Mouse (Mus musculus) hindlimb bud, embryonic 11.5 days (tissue): ENCODE measurements around the gene Prickle1.

Source experiments
- DNase-seq: peaks from one replicate; pipeline ENCODE4 v3.0.0-alpha.2; 2012; ENCODE audit warnings: low read depth, low spot score; ENCODE audit errors: extremely low spot score

Prickle1 gene

DNA sequence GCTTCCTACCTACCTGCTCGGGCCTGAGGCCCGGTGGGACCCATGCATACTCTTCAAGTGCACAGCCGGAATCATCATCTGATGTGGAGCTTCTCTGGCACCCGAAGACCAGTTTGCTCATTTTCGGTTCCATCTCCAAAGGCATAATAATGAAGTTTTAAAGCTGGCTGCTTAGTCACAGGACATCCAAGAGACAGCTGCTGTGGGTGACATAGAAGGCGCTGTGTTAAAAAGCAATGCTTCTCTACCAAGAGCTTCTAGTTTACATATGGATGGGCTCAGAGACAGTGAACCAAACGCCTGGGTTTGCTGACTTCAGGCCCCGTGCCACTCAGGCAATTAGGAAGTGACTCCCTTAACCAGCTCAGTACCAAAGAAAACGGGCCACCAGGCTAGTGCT lies 83.3 kb downstream of the Prickle1 start:
- DNase-seq: no peak

DNA sequence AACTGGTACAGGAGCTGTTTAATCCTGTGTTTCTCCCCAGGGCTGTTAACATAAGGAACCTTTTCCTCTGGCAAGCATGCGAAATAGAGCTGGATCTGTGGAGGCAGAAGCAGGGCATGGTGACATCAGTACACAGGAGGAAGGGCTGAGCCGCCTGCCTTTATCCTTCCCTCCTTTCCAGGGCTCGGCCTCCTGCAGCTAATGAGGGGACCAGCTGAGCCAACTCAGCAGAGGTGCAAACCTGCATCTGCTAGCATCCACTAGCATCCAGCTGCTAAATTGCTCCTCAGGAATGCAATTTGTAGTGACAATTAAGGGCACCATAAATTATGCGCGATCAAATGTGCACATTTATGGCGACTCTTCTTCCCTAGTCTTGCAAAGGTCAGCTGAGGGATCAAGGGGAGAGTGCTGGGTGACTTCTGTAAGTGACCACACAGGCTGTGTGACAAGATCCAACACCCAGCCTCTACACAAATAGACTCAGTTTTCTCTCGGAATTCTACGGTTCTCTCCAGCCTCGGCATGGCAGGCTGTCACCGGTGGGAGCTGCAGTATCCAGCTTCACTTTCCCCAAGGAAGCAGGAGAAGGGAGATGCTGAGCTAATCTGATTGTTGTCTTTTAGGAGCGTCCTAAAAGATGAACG lies 84.9 kb downstream of the Prickle1 start:
- no peak for DNase-seq

DNA sequence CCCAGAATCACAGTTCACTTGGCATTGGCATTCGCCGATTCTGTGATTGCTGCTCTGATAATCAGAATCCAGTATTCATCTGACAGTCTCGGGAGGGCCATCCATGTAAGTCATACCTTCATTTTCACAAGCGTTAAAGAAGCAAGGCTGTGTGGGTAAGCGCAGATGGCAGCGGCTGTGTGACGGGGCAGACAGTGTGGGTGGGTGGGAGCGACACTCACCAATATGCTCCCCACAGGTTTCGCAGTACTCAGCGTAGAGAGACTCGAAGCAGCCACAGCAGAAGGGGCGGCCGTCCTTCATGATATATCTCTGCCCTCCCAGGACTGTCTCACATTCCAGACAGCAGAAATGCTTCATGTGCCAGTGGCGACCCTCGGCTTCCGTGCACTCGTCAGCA lies 90.9 kb downstream of the Prickle1 start:
- no peak for DNase-seq

DNA sequence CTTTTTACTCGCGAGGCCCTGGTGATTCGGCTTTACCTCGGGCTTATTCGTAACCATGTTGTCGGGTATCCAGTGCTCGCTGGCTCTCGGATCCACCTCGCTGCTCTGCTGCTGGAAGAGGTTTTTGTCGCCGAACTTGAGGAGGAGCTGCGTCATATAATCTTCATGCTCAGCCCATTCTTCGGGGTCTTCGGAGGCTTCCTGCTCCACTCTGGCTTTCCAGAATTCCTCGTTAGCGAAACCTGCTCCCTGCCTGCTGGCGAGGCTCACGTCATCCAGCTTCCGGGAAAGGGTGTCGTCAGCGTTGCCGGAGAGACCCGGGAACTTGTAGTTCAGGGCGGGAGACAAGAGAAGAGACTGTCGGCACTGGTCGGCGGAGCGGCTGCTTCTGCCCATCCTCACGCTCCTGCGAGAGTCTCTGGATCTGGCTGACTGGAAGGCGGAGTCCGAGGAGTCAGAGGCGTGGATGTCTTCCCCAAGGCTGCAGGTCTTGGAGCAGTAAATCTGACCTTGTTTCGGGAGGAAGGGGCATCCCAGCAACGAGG lies 92.4 kb downstream of the Prickle1 start:
- no peak for DNase-seq

DNA sequence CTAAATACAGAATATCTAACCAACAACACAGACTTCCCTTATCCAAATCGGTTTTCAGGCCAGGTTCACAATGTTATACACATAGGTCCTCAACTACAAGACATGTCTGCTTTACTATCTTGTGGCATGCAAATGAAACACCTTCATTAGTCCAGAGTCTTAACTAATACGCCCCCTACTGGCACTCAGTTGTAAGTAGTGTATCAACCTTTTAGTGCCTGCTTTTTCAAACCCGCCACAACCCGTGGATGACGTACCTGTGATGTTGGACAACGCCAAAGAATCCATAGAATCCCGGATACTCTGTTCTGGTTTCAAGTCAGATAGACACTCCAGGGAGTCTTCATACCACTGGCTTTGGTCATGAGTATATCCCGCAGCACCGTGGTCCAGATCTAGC lies 93.0 kb downstream of the Prickle1 start:
- DNase-seq: no peak

DNA sequence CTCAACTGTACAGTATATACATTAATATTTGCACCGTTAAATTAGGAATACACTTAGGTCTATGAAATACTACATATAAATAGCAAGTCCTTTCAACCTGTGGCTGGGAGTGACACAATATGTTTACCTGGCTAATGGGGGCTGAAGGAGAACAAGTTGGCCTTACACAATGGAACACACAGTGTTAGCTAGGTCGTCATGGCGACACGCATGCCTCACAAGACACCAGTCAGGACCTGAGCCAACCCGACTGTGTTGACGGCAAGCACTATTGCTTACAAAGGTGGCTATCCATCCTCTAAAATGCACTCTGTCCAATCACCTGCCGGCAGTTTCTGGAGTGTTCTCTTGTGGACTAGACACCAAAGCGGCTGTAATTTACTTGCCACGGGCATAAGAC lies 95.8 kb downstream of the Prickle1 start:
- no peak for DNase-seq

DNA sequence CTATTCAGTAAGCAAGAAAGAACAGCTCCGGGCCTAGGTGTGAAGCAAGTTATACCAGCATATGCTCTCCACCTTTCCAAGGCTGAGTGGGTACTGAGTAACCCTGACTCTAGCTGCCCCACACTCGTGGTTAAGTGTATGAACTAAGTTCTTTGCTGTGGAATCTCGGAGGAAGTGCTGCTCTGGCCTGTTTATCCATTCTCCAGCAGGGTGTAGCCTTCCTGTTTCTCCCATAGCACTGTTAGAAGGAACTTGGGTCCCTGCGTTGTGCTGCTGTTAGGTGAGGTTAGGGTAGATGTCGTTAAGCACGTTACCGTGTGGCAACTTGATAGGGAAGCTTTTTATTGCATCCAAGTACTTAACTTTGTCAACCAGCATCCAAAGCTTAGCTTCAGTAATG lies 101.0 kb downstream of the Prickle1 start:
- no peak for DNase-seq

DNA sequence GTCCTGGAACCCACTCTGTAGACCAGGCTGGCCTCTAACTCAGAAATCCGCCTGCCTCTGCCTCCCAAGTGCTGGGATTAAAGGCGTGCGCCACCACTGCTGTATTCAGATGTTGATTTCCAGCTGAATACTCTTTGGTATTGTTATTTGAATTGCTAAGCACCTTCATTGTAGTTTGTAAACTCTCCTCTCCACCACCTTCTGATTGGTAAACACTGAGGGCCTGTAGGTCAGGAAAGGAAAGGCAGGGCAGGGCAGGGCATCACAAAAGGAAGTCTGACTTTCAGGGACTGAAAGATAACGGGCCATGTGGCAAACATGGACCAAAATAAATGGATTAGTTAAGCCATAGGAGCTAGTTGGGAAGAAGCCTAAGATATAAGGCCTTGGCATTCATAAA lies 106.1 kb downstream of the Prickle1 start:
- DNase-seq: no peak

DNA sequence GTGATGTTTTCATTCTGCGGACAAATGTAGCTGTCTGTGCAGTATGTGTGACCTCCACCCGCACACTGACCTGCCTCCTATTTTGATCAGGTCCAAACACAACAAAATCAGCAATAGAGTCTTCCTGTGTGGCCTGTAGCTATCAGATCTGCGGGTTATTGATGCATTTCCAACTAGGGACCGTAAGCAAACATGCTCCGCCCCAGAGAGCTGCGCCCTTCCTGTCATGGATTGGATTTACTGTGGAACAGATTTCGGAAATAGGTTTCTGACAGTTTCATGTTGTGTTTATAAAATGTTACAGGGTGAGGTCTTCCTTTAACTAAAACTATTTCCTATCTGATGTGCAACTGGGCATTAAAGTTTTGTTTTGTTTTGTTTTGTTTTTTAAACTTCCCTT lies 109.6 kb downstream of the Prickle1 start:
- no peak for DNase-seq

DNA sequence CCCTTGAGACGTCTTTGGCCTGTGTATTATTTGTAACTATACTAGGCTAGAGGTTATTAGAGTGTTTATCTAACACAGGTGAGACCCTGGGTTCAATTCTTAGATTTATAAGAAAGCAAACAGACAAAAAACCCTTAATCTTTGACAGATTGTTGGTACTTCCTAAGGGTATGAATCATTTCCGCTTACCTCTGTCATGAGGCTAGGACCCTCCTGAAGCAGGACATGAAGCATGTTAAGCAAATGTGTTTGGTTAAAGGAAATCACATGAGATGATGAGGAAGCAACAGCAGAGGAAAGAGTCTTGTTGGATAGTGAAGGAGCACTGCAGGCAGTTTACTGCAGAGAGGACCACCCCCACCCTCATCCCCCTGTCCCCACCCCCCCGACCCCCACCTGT lies 110.4 kb downstream of the Prickle1 start:
- DNase-seq: no peak

DNA sequence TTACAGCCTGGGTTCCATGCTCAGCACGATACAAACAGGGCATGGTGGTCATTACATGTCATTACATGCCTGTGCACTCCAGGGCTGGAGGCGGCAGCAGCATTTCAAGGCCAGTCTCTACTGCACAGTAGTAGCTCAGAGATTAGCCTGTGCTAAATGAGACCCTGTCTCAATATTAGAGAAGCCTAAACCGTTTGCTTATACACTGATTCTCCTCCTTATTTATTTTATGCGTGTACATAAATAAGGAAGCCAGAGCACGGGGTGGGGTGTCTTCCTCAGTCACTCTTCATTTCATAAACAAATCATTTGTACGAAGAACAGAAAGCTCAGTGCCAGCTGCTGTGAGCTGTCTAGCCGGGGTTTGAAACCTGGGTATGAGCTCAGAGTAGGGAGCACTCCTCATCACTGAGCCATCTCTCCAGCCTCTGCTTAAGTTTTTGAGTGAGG lies 111.4 kb downstream of the Prickle1 start:
- DNase-seq: no peak

DNA sequence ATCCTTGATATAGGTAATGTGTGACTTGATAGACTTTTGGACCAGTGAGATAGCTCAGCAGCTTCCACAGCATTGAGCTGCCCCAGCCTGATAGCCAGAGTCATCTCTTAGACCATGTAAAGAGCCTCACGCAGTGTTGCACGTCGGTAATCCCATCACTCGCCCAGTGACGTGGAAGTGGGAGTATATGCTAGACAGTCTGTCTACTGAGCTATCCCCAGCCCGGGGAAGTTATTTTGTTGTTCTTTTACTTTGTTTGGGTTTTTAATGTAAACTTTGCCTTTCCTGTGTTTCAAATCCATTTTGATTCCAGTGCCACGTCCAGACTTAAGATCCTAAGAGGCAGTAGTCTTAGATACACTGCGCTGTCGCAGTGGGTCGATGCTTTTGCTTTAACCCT lies 114.6 kb downstream of the Prickle1 start:
- DNase-seq: no peak

DNA sequence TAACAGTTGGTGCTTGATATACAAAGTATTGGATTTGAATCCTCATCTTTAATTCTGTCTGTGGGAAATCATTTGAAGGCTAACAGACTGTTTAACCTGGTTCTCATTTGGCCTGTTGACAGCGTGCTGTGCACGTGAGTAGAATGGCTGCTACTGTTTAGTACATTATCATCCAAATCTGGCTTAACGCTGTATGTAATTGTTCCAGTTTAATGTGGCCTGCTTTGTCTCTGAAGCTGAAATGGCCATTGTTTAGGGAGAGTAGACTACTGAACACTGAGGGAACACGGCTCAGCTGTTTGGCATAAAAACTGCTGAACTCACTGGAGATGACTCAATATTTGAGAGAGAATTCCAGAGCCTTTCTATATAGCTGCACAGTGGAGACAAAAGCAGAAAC lies 116.2 kb downstream of the Prickle1 start:
- no peak for DNase-seq

DNA sequence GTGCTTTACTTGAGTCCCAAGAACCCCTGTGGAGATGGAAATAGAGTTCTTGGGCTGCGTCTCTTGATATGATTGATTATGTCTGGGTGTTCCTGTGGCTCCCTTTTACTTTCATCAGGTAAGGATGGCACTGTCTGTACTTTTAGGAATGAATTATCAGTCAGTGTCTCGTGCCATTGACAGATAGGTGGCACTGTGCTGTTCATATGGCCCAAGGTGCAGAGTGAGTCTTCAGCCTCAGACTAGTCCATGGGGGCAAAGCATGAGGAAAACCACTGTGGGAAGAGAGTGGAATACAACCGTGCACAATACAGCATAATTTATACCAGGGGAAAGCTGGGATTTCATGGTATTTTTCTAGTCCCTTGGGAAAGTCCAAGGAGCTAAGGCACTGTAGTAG lies 117.0 kb downstream of the Prickle1 start:
- no peak for DNase-seq

DNA sequence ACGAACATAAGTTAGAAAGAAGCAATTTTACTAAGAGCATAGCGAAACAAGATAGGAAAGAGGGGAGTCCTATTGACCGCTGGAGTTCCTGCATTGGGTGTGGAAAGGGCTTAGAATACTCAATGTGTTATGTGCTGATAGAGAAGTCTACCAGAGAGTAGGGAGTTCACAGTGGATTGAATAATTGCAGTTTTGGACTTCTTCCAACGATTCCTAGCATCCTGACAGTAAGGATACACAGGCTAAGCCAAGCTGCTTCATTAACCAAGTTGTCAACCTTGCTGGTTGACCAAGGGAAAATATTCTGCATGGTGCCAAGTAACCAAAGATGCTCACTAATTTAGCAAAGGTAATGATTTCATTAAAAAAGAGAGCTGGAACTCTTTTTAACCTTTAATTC lies 118.0 kb downstream of the Prickle1 start:
- no peak for DNase-seq

DNA sequence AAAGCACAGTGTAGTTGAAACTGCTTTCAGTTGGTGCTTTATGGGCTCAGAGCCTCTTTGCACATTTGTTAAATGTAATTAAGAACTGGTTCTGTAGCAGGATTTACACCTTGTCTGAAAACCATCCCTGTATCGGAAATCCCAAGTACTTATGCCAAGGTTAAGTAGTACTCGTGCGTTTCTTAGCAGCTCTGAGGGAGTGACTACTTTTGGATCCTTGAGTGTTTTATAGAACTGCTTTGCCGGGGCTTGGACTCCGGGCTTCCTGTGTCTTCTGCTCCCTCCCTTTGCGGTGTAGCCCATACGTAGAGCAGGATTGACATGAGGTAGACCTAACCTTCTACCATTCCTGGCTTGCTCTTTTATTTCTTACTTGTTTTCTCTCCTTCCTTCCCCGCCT lies 120.0 kb downstream of the Prickle1 start:
- no peak for DNase-seq

DNA sequence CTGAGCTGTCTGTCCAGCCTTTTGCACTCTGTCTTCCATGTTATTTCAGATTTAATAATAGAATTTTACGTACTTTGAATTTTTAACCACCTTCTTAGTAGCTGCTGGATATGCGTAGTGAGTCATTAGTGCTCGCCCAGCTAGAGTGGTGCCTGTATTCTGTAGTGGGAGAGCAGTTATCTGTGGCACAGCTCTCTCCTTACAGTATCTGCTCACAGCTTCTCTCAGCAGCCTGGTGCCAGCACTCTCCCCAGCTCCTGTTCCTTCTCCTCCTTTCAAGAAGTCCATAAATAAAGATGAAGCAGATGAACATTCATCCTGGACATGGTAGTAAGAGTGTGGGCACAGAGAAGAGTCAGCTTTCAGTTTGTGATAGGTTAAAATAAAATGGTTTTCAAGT lies 121.4 kb downstream of the Prickle1 start:
- no peak for DNase-seq

DNA sequence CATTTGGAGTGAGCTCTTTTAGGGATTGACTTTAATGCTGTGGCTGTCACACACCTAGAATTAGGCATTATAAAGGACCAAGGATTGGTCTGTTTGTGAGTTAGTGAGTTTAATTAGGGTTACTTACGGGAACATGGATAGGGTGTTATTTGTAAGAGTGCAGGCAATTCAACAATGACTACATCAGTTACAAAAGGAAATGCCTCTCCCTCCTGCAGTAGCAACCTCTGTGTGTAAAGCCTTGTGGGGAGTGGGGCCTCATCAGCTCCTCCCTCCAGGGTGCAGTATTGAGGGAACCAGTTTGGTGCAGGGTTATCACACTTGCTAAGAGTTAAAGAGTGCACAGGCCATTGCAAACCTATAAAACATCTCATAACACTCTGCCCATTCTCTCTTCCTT lies 123.6 kb downstream of the Prickle1 start:
- no peak for DNase-seq

DNA sequence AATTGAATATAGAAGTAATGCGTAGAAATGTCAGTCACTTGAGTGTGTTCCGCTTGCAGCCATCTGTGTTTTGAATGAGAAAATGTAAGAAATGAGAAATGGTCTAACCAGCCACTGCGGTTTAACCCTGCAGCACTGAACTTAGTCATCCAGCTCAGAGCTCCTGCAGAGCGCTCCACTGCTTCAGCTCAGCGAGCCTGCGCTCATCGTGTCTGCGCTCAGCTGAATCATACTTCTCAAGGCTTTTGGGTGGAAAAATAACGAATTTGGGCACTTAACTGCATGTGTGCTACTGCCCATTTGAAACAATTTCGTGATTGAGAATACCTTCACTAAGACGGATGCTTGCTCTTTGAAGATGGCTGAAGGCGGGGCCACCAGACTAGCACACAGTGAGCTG lies 124.0 kb downstream of the Prickle1 start:
- no peak for DNase-seq

DNA sequence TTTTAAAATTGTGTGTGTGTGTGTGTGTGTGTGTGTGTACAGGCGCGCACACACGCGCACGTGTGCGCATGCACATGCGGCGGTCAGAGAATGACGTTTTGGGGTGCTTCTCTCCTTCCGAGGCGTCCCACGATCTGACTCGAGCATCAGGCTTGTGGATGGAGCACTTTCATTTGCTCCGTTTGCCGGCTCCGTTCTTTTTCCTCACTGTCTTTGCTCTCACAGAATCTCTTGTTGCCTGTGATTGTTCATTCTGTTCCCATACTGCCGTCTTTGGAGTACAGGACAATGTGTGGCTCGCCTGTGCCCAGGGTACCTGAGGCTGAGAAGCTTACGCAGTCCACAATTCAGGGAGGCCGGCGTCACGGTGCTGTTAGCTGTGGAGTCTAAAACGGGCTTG lies 134.6 kb downstream of the Prickle1 start:
- DNase-seq: no peak

DNA sequence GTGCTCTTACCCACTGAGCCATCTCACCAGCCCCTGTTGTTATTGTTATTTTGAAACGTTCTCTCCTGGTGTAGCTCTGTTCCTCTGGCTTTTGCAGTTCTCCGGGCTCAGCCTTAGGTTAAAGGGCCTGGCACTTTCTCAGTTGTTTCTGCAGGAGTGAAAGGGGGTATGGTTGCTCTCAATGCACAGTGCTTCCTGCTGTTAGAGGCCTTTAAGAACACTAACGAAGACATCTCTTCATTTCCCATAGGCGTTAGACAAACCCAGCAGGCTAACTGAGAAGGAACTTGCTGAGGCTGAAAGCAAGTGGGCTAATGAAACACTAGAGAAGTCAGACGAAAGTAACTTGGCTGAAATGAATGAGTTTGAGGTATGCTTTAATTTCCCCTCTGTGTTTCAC lies 136.3 kb downstream of the Prickle1 start:
- DNase-seq: no peak

DNA sequence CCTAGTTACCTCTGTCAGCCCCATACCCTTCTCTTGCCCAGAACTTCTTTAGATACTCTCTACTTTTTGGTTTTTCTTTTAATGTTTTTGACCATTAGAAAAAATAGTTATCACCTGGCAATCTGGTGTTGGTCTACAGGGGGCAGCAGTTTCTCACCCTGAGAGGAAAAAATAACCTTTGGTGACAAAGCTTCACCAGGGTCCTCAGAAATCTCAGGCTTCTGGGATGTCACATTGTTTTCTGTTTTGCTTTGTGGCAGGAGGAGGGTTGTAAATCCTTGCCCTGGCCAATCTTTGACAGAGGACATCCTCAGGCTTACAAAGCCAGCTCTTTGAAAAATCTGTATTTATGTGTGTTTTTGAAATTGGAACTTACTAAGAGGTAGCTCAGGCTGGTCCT lies 139.7 kb downstream of the Prickle1 start:
- no peak for DNase-seq

DNA sequence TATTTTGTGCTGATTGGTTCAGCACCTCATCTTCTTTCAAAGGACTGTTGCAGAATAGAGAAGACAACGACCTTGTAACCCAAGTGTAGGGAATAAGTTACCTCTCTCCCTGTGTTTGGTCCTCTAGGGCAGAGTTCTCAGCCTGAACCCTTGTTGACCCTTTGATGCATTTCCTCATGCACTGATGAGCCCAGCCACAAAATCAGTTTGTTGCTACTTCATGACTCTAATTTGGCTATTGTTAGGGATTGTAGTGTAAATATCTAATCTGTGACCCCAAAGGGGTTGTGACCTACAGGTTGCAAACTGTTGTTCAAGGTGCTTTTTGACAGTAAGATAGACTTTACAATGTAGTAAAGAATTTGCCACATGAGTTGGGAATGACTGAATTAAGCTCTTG lies 142.4 kb downstream of the Prickle1 start:
- no peak for DNase-seq
